Mouse (Mus musculus) kidney, adult 2 months (tissue): ENCODE measurements around the gene Specc1.

Experiments
- CTCF ChIP-seq: fragments of 200-500 bp; conservative IDR thresholded peaks from 2 replicates; pipeline ENCODE4 v1.5.1; 2011; ENCODE audit warnings: low read depth, mild to moderate bottlenecking, control low read depth, low read length, moderate library complexity, mixed read lengths; ENCODE audit not compliant: insufficient read depth, insufficient read length
- POLR2A ChIP-seq: fragments of 200-500 bp; IDR thresholded peaks from one replicate; pipeline ENCODE4 v1.6.1; 2011; ENCODE audit warnings: low read depth, low read length, control low read depth

DNA sequence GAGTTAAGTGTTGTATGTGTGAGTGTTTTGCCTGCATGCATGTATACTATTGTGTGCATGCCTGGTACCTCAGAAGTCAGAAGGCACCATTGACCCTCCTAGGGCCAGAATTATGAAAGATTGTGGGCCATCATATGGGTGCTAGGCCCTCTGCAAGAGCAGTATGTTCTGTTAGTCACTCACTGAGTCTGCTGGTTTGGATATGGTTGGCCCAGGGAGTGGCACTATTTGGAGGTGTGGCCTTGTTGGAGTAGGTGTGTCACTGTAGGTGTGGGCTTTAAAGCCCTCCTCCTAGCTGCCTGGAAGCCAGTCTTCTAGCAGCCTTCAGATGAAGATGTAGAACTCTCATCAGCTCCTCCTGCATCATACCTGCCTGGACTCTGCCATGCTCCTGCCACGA lies 19.2 kb downstream of the Specc1 start:
- TF ChIP-seq POLR2A (no peak), CTCF (no peak)
